Mouse (Mus musculus): ENCODE measurements around the gene Pgr15l.

The Pgr15l gene

GRCm38 (mm10) chrX:97072369-97072768 lies at the start of gene Pgr15l:
Gene Pgr15l, plus strand, starts transcription at chrX:97072596.
- in situ Hi-C loops (cut with MboI, MseI) = no loop called here

GRCm38 (mm10) chrX:97027540-97027939 lies 44.9 kb upstream of the Pgr15l start:
- in situ Hi-C loops (cut with MboI, MseI) = no loop called here

GRCm38 (mm10) chrX:97069816-97070215 lies 2.6 kb upstream of the Pgr15l start:
- in situ Hi-C loops (cut with MboI, MseI) = no loop called here
